Mouse (Mus musculus): Measurements from ENCODE around the gene Cd40lg. TPM values are rescaled to one million over a fixed set of nuclear protein-coding genes. Genes with fewer than 3 reads are reported as not detected.

Gene Cd40lg
- polyA plus RNA-seq, 1 experiment = not detected

DNA sequence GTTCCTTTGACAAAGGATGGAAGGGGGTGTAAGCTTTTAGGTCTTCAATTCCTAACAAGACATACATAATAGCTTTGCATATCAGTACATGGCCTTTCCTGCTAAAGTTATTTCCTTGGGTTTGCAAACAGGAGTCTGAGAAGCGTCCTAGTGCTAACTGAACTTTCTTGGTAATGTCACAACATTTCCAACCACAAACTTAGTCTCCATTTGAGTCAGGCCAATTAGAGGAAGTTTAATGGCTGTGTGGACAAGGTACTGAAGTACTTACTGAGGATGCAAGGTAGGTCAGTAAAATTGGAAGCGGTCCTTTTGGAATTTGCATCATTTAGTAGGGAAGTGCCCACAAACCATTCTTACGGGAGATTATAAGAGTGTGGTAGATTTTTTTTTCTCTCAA, 28.6 kb upstream of the Cd40lg start:
- H3K36me3 ChIP-seq (ENCODE audit: control insufficient read depth, insufficient read depth) = no peaks in the 10 kb centered on the region

GRCm38 (mm10) chrX:57187301-57187700, 24.6 kb upstream of the Cd40lg start:
- H3K4me3 ChIP-seq (ENCODE audit: insufficient read depth, poor library complexity, severe bottlenecking) = no peak overlapping the region
- no peaks in the 10 kb centered on the region for H3K79me3 ChIP-seq (ENCODE audit: low read depth)
- no peak for TF ChIP-seq CEBPB (IDR thresholded peaks at IDR 0.05; ENCODE audit: low read depth)
- no peak for TF ChIP-seq MAX (IDR thresholded peaks at IDR 0.05)
- no peak for TF ChIP-seq MYOG (IDR thresholded peaks at IDR 0.05; ENCODE audit: control insufficient read depth, extremely low read depth, insufficient read length)
- TF ChIP-seq FOSL1 (IDR thresholded peaks at IDR 0.05; ENCODE audit: insufficient read depth, low read length, poor library complexity, severe bottlenecking) = no peak
- TF ChIP-seq MYOD1 (IDR thresholded peaks at IDR 0.05; ENCODE audit: control insufficient read depth, insufficient read length, low read depth) = no peak
- no peak for TF ChIP-seq USF1 (IDR thresholded peaks at IDR 0.05; ENCODE audit: low read depth)
- TF ChIP-seq CTCF (IDR thresholded peaks at IDR 0.05; ENCODE audit: control insufficient read depth, insufficient read depth, insufficient read length) = no peak
- no peak overlapping the region for H3ac ChIP-seq (ENCODE audit: control insufficient read depth, insufficient read length, low read depth)
- H3K36me3 ChIP-seq (ENCODE audit: control insufficient read depth, insufficient read depth) = no peaks in the 10 kb centered on the region
- H3K79me2 ChIP-seq (ENCODE audit: control insufficient read depth, insufficient read depth) = no peaks in the 10 kb centered on the region
- H3K27me3 ChIP-seq (ENCODE audit: control insufficient read depth, insufficient read depth, insufficient read length) = no peaks in the 10 kb centered on the region

More for the DNA sequence above, 28.6 kb upstream of the Cd40lg start:
- no peaks in the 10 kb centered on the region for H3K79me2 ChIP-seq (ENCODE audit: control insufficient read depth, insufficient read depth)
- no peak overlapping the region for H3K4me3 ChIP-seq (ENCODE audit: insufficient read depth, poor library complexity, severe bottlenecking)
- no peak overlapping the region for H3ac ChIP-seq (ENCODE audit: control insufficient read depth, insufficient read length, low read depth)
- H3K79me3 ChIP-seq (ENCODE audit: low read depth) = no peaks in the 10 kb centered on the region
- H3K27me3 ChIP-seq (ENCODE audit: control insufficient read depth, insufficient read depth, insufficient read length) = no peaks in the 10 kb centered on the region
- no peak for TF ChIP-seq CEBPB (IDR thresholded peaks at IDR 0.05; ENCODE audit: low read depth)

- no peak for TF ChIP-seq CEBPB (IDR thresholded peaks at IDR 0.05; ENCODE audit: low read depth)
- TF ChIP-seq FOSL1 (IDR thresholded peaks at IDR 0.05; ENCODE audit: insufficient read depth, low read length, poor library complexity, severe bottlenecking) = no peak
- TF ChIP-seq CTCF (IDR thresholded peaks at IDR 0.05; ENCODE audit: control insufficient read depth, insufficient read depth, insufficient read length) = no peak
- no peak for TF ChIP-seq MYOD1 (IDR thresholded peaks at IDR 0.05; ENCODE audit: control insufficient read depth, insufficient read length, low read depth)
- no peak for TF ChIP-seq MYOG (IDR thresholded peaks at IDR 0.05; ENCODE audit: control insufficient read depth, extremely low read depth, insufficient read length)
- no peak for TF ChIP-seq USF1 (IDR thresholded peaks at IDR 0.05; ENCODE audit: low read depth)
- no peak for TF ChIP-seq MAX (IDR thresholded peaks at IDR 0.05)
- H3K4me3 ChIP-seq (ENCODE audit: insufficient read depth, poor library complexity, severe bottlenecking) = no peak overlapping the region
- H3K79me2 ChIP-seq (ENCODE audit: control insufficient read depth, insufficient read depth) = no peaks in the 10 kb centered on the region
- no peak overlapping the region for H3ac ChIP-seq (ENCODE audit: control insufficient read depth, insufficient read length, low read depth)
- H3K79me3 ChIP-seq (ENCODE audit: low read depth) = no peaks in the 10 kb centered on the region
- H3K27me3 ChIP-seq (ENCODE audit: control insufficient read depth, insufficient read depth, insufficient read length) = no peaks in the 10 kb centered on the region
- H3K36me3 ChIP-seq (ENCODE audit: control insufficient read depth, insufficient read depth) = no peaks in the 10 kb centered on the region
Measured at GRCm38 (mm10) chrX:57189335-57189734, 22.6 kb upstream of the Cd40lg start.

- Histone ChIP-seq H3K4me3 (ENCODE audit: insufficient read depth, poor library complexity, severe bottlenecking) (no peak overlapping the region), H3K79me2 (ENCODE audit: control insufficient read depth, insufficient read depth) (no peaks in the 10 kb centered on the region), H3K27me3 (ENCODE audit: control insufficient read depth, insufficient read depth, insufficient read length) (no peaks in the 10 kb centered on the region), H3K36me3 (ENCODE audit: control insufficient read depth, insufficient read depth) (no peaks in the 10 kb centered on the region), H3ac (ENCODE audit: control insufficient read depth, insufficient read length, low read depth) (no peak overlapping the region), H3K79me3 (ENCODE audit: low read depth) (no peaks in the 10 kb centered on the region)
- TF ChIP-seq MYOD1 (IDR thresholded peaks at IDR 0.05; ENCODE audit: control insufficient read depth, insufficient read length, low read depth) (no peak), CTCF (IDR thresholded peaks at IDR 0.05; ENCODE audit: control insufficient read depth, insufficient read depth, insufficient read length) (no peak), USF1 (IDR thresholded peaks at IDR 0.05; ENCODE audit: low read depth) (no peak), CEBPB (IDR thresholded peaks at IDR 0.05; ENCODE audit: low read depth) (no peak), MYOG (IDR thresholded peaks at IDR 0.05; ENCODE audit: control insufficient read depth, extremely low read depth, insufficient read length) (no peak), MAX (IDR thresholded peaks at IDR 0.05) (no peak), FOSL1 (IDR thresholded peaks at IDR 0.05; ENCODE audit: insufficient read depth, low read length, poor library complexity, severe bottlenecking) (no peak)
Measured at GRCm38 (mm10) chrX:57196319-57196718, 15.6 kb upstream of the Cd40lg start.

- Histone ChIP-seq H3K4me3 (ENCODE audit: insufficient read depth, poor library complexity, severe bottlenecking) (no peak overlapping the region), H3ac (ENCODE audit: control insufficient read depth, insufficient read length, low read depth) (no peak overlapping the region), H3K27me3 (ENCODE audit: control insufficient read depth, insufficient read depth, insufficient read length) (no peaks in the 10 kb centered on the region), H3K36me3 (ENCODE audit: control insufficient read depth, insufficient read depth) (no peaks in the 10 kb centered on the region), H3K79me3 (ENCODE audit: low read depth) (no peaks in the 10 kb centered on the region), H3K79me2 (ENCODE audit: control insufficient read depth, insufficient read depth) (no peaks in the 10 kb centered on the region)
- TF ChIP-seq MAX (IDR thresholded peaks at IDR 0.05) (no peak), USF1 (IDR thresholded peaks at IDR 0.05; ENCODE audit: low read depth) (no peak), MYOG (IDR thresholded peaks at IDR 0.05; ENCODE audit: control insufficient read depth, extremely low read depth, insufficient read length) (no peak), CEBPB (IDR thresholded peaks at IDR 0.05; ENCODE audit: low read depth) (no peak), CTCF (IDR thresholded peaks at IDR 0.05; ENCODE audit: control insufficient read depth, insufficient read depth, insufficient read length) (no peak), MYOD1 (IDR thresholded peaks at IDR 0.05; ENCODE audit: control insufficient read depth, insufficient read length, low read depth) (no peak), FOSL1 (IDR thresholded peaks at IDR 0.05; ENCODE audit: insufficient read depth, low read length, poor library complexity, severe bottlenecking) (no peak)
Measured at GRCm38 (mm10) chrX:57198036-57198435, 13.9 kb upstream of the Cd40lg start.

DNA sequence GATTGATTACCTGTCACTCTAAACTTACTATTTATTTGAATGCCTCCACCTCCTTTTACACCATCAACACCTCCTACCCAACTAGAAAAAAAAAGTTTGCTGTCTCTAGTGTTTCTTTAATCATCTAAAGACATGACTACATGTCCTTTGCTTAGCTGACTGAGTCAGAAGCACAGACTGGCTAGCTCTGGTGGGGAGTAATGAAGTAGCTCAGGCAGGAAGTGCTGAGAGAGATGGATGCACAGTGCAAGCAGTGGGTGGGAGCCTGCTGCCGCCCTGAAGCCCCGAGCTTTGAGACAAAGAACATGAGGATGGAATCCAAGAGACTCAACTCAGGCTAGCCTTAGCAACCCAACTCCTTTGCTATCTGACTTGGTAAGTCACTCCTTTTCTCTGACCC, 11.5 kb upstream of the Cd40lg start:
- Histone ChIP-seq H3K79me2 (ENCODE audit: control insufficient read depth, insufficient read depth) (no peaks in the 10 kb centered on the region), H3K4me3 (ENCODE audit: insufficient read depth, poor library complexity, severe bottlenecking) (no peak overlapping the region), H3K79me3 (ENCODE audit: low read depth) (no peaks in the 10 kb centered on the region), H3K36me3 (ENCODE audit: control insufficient read depth, insufficient read depth) (no peaks in the 10 kb centered on the region), H3K27me3 (ENCODE audit: control insufficient read depth, insufficient read depth, insufficient read length) (no peaks in the 10 kb centered on the region), H3ac (ENCODE audit: control insufficient read depth, insufficient read length, low read depth) (no peak overlapping the region)
- no peak for TF ChIP-seq MAX (IDR thresholded peaks at IDR 0.05)
- TF ChIP-seq MYOD1 (IDR thresholded peaks at IDR 0.05; ENCODE audit: control insufficient read depth, insufficient read length, low read depth) = no peak
- no peak for TF ChIP-seq CEBPB (IDR thresholded peaks at IDR 0.05; ENCODE audit: low read depth)
- no peak for TF ChIP-seq CTCF (IDR thresholded peaks at IDR 0.05; ENCODE audit: control insufficient read depth, insufficient read depth, insufficient read length)
- no peak for TF ChIP-seq USF1 (IDR thresholded peaks at IDR 0.05; ENCODE audit: low read depth)
- no peak for TF ChIP-seq MYOG (IDR thresholded peaks at IDR 0.05; ENCODE audit: control insufficient read depth, extremely low read depth, insufficient read length)
- TF ChIP-seq FOSL1 (IDR thresholded peaks at IDR 0.05; ENCODE audit: insufficient read depth, low read length, poor library complexity, severe bottlenecking) = no peak
